Mouse (Mus musculus): ENCODE measurements around the gene Gsta3. TPM values are rescaled to one million over a fixed set of nuclear protein-coding genes. Genes with fewer than 3 reads are reported as not detected.
"Not testable (repeated sequence)": the region's sequence is repeated elsewhere in the genome, so short reads cannot be mapped to it uniquely, and the experiment has no call there.

Gsta3 gene
- polyA plus RNA-seq, 1 experiment from 2014 or later = 25.9 TPM

- WGBS = 77% methylated on average over 4 of the region's 4 CpGs
- Histone ChIP-seq H3K27ac (ENCODE audit: low read depth, low read length) (no peak overlapping the region), H3K4me3 (ENCODE audit: low read depth, low read length) (no peak overlapping the region), H3K4me2 (replicated peaks; ENCODE audit: low read depth) (no peak overlapping the region), H3K9me3 (ENCODE audit: control insufficient read depth) (no peaks in the 10 kb centered on the region), H3K4me1 (replicated peaks; ENCODE audit: control insufficient read depth, insufficient read depth, low read length) (0 out of 2 replicates have a peak, but pooled peaks cover 5% of the 10 kb centered on the region), H3K9ac (ENCODE audit: low read depth, low read length) (no peak overlapping the region), H3K27me3 (replicated peaks; ENCODE audit: control insufficient read depth, insufficient read depth, low read length) (no peaks in the 10 kb centered on the region), H3K36me3 (ENCODE audit: control insufficient read depth, insufficient read depth) (no peaks in the 10 kb centered on the region; the same call in 1 of the 2 replicates)
- no peak for TF ChIP-seq CTCF (IDR thresholded peaks at IDR 0.05; ENCODE audit: low read depth)
- no peak for ATAC-seq
Observed at GRCm38 (mm10) chr1:21253856-21254255, 13.5 kb downstream of the Gsta3 start.

- Histone ChIP-seq H3K4me3 (ENCODE audit: low read depth, low read length) (no peak overlapping the region), H3K36me3 (ENCODE audit: control insufficient read depth, insufficient read depth) (no peaks in the 10 kb centered on the region; the same call in 1 of the 2 replicates), H3K9me3 (ENCODE audit: control insufficient read depth) (no peaks in the 10 kb centered on the region), H3K4me1 (replicated peaks; ENCODE audit: control insufficient read depth, insufficient read depth, low read length) (0 out of 2 replicates have a peak, but pooled peaks cover 5% of the 10 kb centered on the region), H3K4me2 (replicated peaks; ENCODE audit: low read depth) (no peak overlapping the region), H3K27ac (ENCODE audit: low read depth, low read length) (no peak overlapping the region), H3K9ac (ENCODE audit: low read depth, low read length) (no peak overlapping the region), H3K27me3 (replicated peaks; ENCODE audit: control insufficient read depth, insufficient read depth, low read length) (no peaks in the 10 kb centered on the region)
- 71% methylated on average over 7 of the region's 7 CpGs for WGBS
- ATAC-seq = peak; percentile 87
- TF ChIP-seq CTCF (IDR thresholded peaks at IDR 0.05; ENCODE audit: low read depth) = no peak
Observed at GRCm38 (mm10) chr1:21255625-21256345, 15.4 kb downstream of the Gsta3 start.

- Histone ChIP-seq H3K4me2 (replicated peaks; ENCODE audit: low read depth) (no peak overlapping the region), H3K9me3 (ENCODE audit: control insufficient read depth) (no peaks in the 10 kb centered on the region), H3K4me3 (ENCODE audit: low read depth, low read length) (no peak overlapping the region), H3K4me1 (replicated peaks; ENCODE audit: control insufficient read depth, insufficient read depth, low read length) (0 out of 2 replicates have a peak, but pooled peaks cover 5% of the 10 kb centered on the region), H3K27ac (ENCODE audit: low read depth, low read length) (no peak overlapping the region), H3K27me3 (replicated peaks; ENCODE audit: control insufficient read depth, insufficient read depth, low read length) (no peaks in the 10 kb centered on the region), H3K36me3 (ENCODE audit: control insufficient read depth, insufficient read depth) (no peaks in the 10 kb centered on the region; the same call in 1 of the 2 replicates), H3K9ac (ENCODE audit: low read depth, low read length) (no peak overlapping the region)
- no peak for TF ChIP-seq CTCF (IDR thresholded peaks at IDR 0.05; ENCODE audit: low read depth)
- ATAC-seq = no peak
- WGBS = 51% methylated on average over 3 of the region's 3 CpGs
Observed at GRCm38 (mm10) chr1:21256391-21256790, 16.0 kb downstream of the Gsta3 start.

GRCm38 (mm10) chr1:21256871-21257270 is 16.5 kb downstream of the Gsta3 start:
- no peaks in the 10 kb centered on the region for H3K27me3 ChIP-seq (replicated peaks; ENCODE audit: control insufficient read depth, insufficient read depth, low read length)
- H3K4me3 ChIP-seq (ENCODE audit: low read depth, low read length) = no peak overlapping the region
- no peaks in the 10 kb centered on the region; the same call in 1 of the 2 replicates for H3K36me3 ChIP-seq (ENCODE audit: control insufficient read depth, insufficient read depth)
- H3K4me1 ChIP-seq (replicated peaks; ENCODE audit: control insufficient read depth, insufficient read depth, low read length) = 0 out of 2 replicates have a peak, but pooled peaks cover 5% of the 10 kb centered on the region
- no peak for TF ChIP-seq CTCF (IDR thresholded peaks at IDR 0.05; ENCODE audit: low read depth)
- H3K4me2 ChIP-seq (replicated peaks; ENCODE audit: low read depth) = no peak overlapping the region
- ATAC-seq = no peak
- no peak overlapping the region for H3K27ac ChIP-seq (ENCODE audit: low read depth, low read length)
- WGBS = 75% methylated on average over 5 of the region's 5 CpGs
- H3K9me3 ChIP-seq (ENCODE audit: control insufficient read depth) = no peaks in the 10 kb centered on the region
- no peak overlapping the region for H3K9ac ChIP-seq (ENCODE audit: low read depth, low read length)

GRCm38 (mm10) chr1:21259981-21260380 is 19.6 kb downstream of the Gsta3 start:
- not testable (repeated sequence) for H3K4me3 ChIP-seq (ENCODE audit: low read depth, low read length); H3K36me3 ChIP-seq (ENCODE audit: control insufficient read depth, insufficient read depth); H3K27me3 ChIP-seq (replicated peaks; ENCODE audit: control insufficient read depth, insufficient read depth, low read length); ATAC-seq; H3K4me2 ChIP-seq (replicated peaks; ENCODE audit: low read depth); H3K27ac ChIP-seq (ENCODE audit: low read depth, low read length); H3K9ac ChIP-seq (ENCODE audit: low read depth, low read length); H3K9me3 ChIP-seq (ENCODE audit: control insufficient read depth); H3K4me1 ChIP-seq (replicated peaks; ENCODE audit: control insufficient read depth, insufficient read depth, low read length)
- 77% methylated on average over 8 of the region's 8 CpGs for WGBS

GRCm38 (mm10) chr1:21262401-21262800 is 22.0 kb downstream of the Gsta3 start:
- WGBS = 93% methylated on average over 5 of the region's 5 CpGs
- Histone ChIP-seq H3K9me3 (ENCODE audit: control insufficient read depth) (no peaks in the 10 kb centered on the region), H3K4me1 (replicated peaks; ENCODE audit: control insufficient read depth, insufficient read depth, low read length) (no peaks in the 10 kb centered on the region), H3K36me3 (ENCODE audit: control insufficient read depth, insufficient read depth) (no peaks in the 10 kb centered on the region), H3K9ac (ENCODE audit: low read depth, low read length) (no peak overlapping the region), H3K4me3 (ENCODE audit: low read depth, low read length) (no peak overlapping the region), H3K4me2 (replicated peaks; ENCODE audit: low read depth) (no peak overlapping the region), H3K27ac (ENCODE audit: low read depth, low read length) (no peak overlapping the region), H3K27me3 (replicated peaks; ENCODE audit: control insufficient read depth, insufficient read depth, low read length) (no peaks in the 10 kb centered on the region)
- no peak for ATAC-seq
- no peak for TF ChIP-seq CTCF (IDR thresholded peaks at IDR 0.05; ENCODE audit: low read depth)

Measured in intestine, postnatal 0 days (tissue).